Mouse (Mus musculus) heart, embryonic 10.5 days (tissue): ENCODE measurements at regions not wholly inside any gene's neighbourhood (a gene's known extent, or its start where the extent isn't known, plus 50 kb on each side); places are given as distances from the start of the nearest gene placed in this dataset.

Experiments
- DNase-seq: peaks from one replicate; pipeline ENCODE4 v3.0.0-alpha.2; 2017; ENCODE audit warnings: low spot score
- H3K27ac ChIP-seq: fragments of 300-500 bp; sonication (generic); 2 replicates; pipeline ENCODE4 v1.5.1; 2016; ENCODE audit warnings: mild to moderate bottlenecking
- H3K27me3 ChIP-seq: fragments of 300-500 bp; sonication (generic); 2 replicates; pipeline ENCODE4 v1.6.1; 2016; ENCODE audit warnings: mild to moderate bottlenecking; ENCODE audit not compliant: poor library complexity, insufficient read depth, severe bottlenecking
- H3K36me3 ChIP-seq: fragments of 300-500 bp; sonication (generic); 2 replicates; pipeline ENCODE4 v1.6.1; 2016; ENCODE audit warnings: mild to moderate bottlenecking, moderate library complexity
- H3K4me1 ChIP-seq: fragments of 300-500 bp; sonication (generic); 2 replicates; pipeline ENCODE4 v1.6.1; 2016; ENCODE audit warnings: mild to moderate bottlenecking
- H3K4me3 ChIP-seq: fragments of 300-500 bp; sonication (generic); 2 replicates; pipeline ENCODE4 v1.5.1; 2016; ENCODE audit warnings: mild to moderate bottlenecking, moderate library complexity
- H3K9me3 ChIP-seq: fragments of 300-500 bp; sonication (generic); 2 replicates; pipeline ENCODE4 v1.6.1; 2016; ENCODE audit warnings: mild to moderate bottlenecking, moderate library complexity
- WGBS: fragments of 180-500 bp; shearing (Covaris S2); methylation state at CpG from one replicate; pipeline ENCODE4 v1.1.7; 2016; 5-methylcytosine and 5-hydroxymethylcytosine counted together

DNA sequence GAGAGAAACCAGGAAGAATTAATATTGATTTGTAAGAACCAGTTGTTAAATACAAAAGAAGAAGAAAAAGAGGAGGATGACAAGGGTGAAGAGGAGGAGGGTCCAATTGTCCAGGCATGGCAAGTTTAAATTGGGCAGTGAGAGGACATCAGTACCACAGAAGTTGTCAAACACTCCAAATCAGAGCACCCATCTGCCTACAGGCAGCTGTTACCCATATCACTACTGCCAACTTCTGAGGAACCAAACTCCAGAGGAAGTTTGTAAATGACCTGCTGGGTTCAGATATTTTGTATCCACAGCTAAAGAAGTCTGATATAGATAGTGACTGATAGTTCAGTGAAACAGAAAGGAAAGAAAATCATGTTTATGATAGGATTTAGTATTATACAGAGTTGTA is 802.6 kb downstream of the Gsdmc2 start:
- Histone ChIP-seq H3K27me3 (no peaks in the 10 kb centered on the region), H3K36me3 (no peaks in the 10 kb centered on the region), H3K9me3 (no peaks in the 10 kb centered on the region), H3K27ac (no peak overlapping the region), H3K4me3 (no peak overlapping the region), H3K4me1 (no peaks in the 10 kb centered on the region)
- no peak for DNase-seq

DNA sequence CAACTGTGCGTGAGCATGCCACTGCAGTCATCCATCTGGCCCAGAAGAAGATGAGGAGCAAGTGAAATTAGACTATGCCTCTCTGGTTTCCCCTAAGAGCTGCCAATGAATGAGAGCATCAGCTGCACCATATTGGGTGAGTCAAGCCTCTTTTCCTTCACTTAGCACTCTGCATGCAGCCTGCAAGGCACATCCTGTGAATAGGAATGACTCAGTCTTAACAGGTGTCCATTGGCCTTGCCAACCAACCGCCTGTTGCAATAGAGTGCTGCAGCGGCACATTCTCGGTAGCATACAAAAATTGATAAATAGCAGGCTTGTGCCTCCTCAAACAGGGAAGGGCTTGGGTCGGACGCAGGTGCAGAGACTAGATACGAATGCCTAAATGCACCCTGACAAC is 808.7 kb downstream of the Gsdmc2 start:
- H3K9me3 ChIP-seq, result no peaks in the 10 kb centered on the region
- no peak overlapping the region for H3K4me3 ChIP-seq
- no peak for DNase-seq
- H3K27ac ChIP-seq, result no peak overlapping the region
- no peaks in the 10 kb centered on the region for H3K36me3 ChIP-seq
- WGBS, result 84% methylated on average over 7 of the region's 7 CpGs
- no peaks in the 10 kb centered on the region for H3K27me3 ChIP-seq
- no peaks in the 10 kb centered on the region for H3K4me1 ChIP-seq

DNA sequence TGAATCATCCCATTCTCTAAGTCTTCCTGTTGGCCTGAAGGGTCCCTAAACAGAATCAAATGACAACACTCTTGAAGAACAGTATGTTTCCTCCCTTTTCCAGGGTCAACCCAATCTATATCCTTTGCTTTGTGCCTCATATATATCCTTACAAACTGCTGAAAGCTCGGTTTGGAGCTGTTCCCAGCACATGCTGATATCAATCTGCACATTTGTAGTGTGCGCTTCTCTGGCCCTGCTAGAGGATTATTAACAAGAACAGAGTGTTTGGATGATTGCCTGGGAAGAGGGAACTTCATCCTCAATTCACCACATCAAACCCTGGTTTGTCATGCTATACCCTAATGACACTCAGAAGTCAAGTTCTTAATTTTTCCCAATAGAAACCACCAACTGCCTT is 824.2 kb downstream of the Gsdmc2 start:
- 61% methylated on average over 2 of the region's 2 CpGs for WGBS

DNA sequence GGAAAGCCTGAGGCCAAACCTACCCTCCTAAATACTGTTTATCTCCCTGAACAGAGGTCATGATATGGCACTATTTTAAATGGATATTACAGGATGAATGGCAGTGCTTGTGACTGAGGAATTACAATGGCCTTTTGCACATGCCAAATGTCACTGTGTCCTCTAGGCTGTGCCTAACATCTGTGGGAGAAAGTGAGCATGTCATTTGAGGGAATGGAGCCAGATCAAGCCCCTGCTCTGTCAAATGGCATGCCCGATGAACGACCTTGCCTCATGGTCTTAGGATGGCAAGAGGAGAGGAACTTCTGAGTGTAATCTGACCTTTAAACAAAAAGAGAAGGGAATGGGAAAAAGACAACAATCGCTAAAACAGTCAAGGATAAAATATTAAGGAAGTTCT is 827.0 kb downstream of the Gsdmc2 start:
- no peak overlapping the region for H3K4me3 ChIP-seq
- WGBS, result 61% methylated on average over 3 of the region's 3 CpGs
- no peak overlapping the region for H3K27ac ChIP-seq
- no peaks in the 10 kb centered on the region for H3K27me3 ChIP-seq
- no peak for DNase-seq
- H3K4me1 ChIP-seq, result no peaks in the 10 kb centered on the region
- no peaks in the 10 kb centered on the region for H3K36me3 ChIP-seq
- H3K9me3 ChIP-seq, result no peaks in the 10 kb centered on the region

More for the DNA sequence above, 824.2 kb downstream of the Gsdmc2 start:
- no peak overlapping the region for H3K27ac ChIP-seq
- H3K36me3 ChIP-seq, result no peaks in the 10 kb centered on the region
- H3K9me3 ChIP-seq, result no peaks in the 10 kb centered on the region
- no peak for DNase-seq
- H3K4me1 ChIP-seq, result no peaks in the 10 kb centered on the region
- no peaks in the 10 kb centered on the region for H3K27me3 ChIP-seq
- H3K4me3 ChIP-seq, result no peak overlapping the region

DNA sequence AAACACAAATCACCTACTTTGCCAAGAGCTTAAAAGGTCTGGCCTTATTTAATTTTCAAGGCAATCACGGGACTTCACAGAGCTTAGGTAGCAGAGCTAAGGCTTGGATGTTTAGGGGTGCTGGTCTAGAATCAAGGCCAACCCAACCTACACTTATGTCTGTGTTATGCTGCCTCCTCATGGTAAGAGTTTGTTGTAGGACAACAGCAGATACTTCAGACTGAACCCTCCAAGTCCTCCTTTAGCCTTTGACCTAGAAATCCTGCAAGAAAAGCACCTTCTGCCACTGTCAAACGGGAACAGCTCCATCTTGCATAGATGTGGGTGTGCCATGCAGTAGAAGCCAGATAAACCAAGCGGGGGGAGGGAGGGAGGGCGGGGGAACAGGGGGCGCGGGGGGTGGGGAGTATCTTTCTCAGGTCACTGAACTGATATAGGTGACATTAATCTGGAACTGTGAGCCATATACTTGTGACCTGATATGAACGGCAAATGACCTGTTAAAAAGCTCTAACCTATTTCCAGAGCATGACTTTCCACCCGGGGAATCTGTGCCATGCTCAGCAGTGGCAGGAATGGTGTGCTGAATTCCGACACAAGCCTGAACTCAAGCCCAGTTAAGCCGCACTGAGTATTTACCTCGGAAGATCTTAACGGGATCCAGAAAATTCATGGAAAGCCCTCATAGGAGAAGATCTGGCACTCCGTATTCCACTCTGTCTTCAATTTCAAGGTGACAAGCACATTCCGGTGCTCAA is 838.3 kb downstream of the Gsdmc2 start:
- no peak for DNase-seq
- Histone ChIP-seq H3K4me3 (no peak overlapping the region), H3K27me3 (no peaks in the 10 kb centered on the region), H3K36me3 (no peaks in the 10 kb centered on the region), H3K27ac (no peak overlapping the region), H3K4me1 (0 out of 2 replicates have a peak, but pooled peaks cover 3% of the 10 kb centered on the region), H3K9me3 (no peaks in the 10 kb centered on the region)
- 75% methylated on average over 14 of the region's 14 CpGs for WGBS

DNA sequence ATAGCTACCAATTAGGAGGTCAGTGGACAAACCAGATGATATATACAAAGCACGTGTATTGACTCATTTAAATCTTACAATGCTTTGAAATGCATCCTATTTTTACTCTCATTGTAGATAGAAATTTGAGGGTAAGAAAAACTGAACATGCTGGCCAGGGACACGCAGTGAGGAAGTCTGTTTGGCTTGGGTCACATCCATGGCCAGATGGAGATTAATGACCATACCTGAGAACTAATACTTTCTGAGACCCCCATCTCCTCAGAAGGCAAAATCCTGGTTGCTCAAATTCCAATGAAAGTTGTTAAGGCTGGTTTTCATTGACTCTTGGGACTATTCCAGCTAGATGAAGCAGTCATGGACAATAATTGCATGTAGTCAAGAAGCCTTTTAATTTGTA is 850.3 kb downstream of the Gsdmc2 start:
- H3K27ac ChIP-seq, result no peak overlapping the region
- H3K4me1 ChIP-seq, result no peaks in the 10 kb centered on the region
- H3K36me3 ChIP-seq, result no peaks in the 10 kb centered on the region
- H3K4me3 ChIP-seq, result no peak overlapping the region
- no peak for DNase-seq
- 83% methylated on average over 2 of the region's 2 CpGs for WGBS
- no peaks in the 10 kb centered on the region for H3K27me3 ChIP-seq
- no peaks in the 10 kb centered on the region for H3K9me3 ChIP-seq

DNA sequence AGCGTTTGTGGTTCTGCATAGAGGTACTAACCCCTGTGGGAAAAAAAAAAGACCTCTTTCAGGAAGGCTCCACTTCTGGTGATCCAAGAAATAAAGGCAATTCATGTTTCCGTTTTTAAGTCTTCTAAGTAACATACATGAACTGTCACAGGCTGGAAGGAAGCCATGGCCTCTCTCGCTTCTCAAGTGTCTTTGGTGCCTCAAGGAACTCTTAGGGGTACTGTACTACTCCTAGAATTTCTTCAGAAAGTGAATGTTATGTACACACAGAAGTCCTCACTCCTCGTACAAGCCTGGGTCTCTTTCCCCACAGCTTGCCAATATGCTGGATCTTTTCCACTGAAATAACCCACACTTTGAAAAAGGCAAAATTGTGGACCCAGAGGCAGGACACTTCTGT is 858.1 kb downstream of the Gsdmc2 start:
- Histone ChIP-seq H3K4me1 (no peaks in the 10 kb centered on the region), H3K27me3 (no peaks in the 10 kb centered on the region), H3K36me3 (no peaks in the 10 kb centered on the region), H3K27ac (no peak overlapping the region), H3K9me3 (no peaks in the 10 kb centered on the region), H3K4me3 (no peak overlapping the region)
- DNase-seq, result no peak
- 77% methylated on average over 4 of the region's 4 CpGs for WGBS

DNA sequence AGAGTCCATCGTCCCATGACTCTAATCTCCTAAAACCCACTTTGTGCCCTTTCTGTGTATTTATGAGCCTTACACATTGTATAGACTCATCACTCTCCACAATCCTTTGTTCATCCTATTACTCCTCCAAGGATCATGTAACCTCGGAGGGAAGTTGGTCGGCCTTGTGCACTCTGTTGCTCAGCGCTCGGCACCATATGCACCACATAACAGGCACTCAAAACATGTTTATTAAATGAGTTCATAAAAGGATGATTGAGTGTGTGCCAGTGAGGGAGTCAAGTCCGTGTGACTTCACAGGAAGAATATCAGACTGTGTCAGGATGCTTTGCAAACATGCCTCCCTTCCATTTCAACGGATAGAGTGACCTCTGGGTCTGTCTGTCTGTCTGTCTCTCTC is 858.8 kb downstream of the Gsdmc2 start:
- no peak for DNase-seq
- WGBS, result 77% methylated on average over 7 of the region's 7 CpGs
- Histone ChIP-seq H3K36me3 (no peaks in the 10 kb centered on the region), H3K27ac (no peak overlapping the region), H3K4me3 (no peak overlapping the region), H3K27me3 (no peaks in the 10 kb centered on the region), H3K4me1 (no peaks in the 10 kb centered on the region), H3K9me3 (no peaks in the 10 kb centered on the region)

DNA sequence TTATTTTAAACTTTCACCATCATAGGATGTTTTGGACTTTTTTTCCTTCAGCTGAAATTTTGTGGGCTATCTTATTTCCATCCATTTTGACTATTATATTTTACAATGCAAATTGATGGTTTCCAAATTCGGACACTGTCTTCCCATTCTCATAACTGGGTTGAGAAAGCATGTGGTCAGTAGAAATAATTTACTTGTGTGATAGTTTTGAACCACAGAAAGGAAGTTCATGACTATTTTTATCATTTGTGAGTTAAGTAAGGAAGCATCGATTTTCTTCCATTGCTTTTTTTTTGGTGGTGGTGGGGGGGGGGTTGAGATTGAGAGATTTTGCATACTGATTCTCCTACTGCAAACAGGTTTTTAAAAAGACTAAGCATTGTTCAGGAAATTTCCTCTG is 874.4 kb downstream of the Gsdmc2 start:
- 72% methylated on average over 2 of the region's 2 CpGs for WGBS
- Histone ChIP-seq H3K9me3 (no peaks in the 10 kb centered on the region), H3K4me1 (no peaks in the 10 kb centered on the region), H3K4me3 (no peak overlapping the region), H3K27me3 (no peaks in the 10 kb centered on the region), H3K36me3 (no peaks in the 10 kb centered on the region), H3K27ac (no peak overlapping the region)
- no peak for DNase-seq

DNA sequence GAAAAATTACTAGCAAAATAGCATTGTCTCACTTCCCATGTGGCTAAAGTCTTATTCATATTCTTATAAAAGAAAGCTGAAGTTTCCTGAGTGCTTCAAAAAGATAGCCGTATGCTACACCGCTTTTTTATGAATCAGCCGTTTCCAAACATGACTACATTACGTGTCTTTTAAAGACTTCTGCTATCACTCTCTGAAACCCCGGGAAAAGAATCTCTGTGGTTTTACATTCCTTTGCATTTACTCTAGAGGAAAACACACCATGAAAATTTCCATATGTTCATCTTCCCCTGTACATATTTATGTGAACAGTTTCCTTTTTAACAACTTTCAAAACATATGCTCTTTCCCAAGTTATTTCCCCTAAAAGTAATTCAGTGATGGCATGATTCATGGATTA is 882.3 kb downstream of the Gsdmc2 start:
- Histone ChIP-seq H3K27ac (no peak overlapping the region), H3K4me3 (no peak overlapping the region), H3K27me3 (no peaks in the 10 kb centered on the region), H3K36me3 (no peaks in the 10 kb centered on the region), H3K9me3 (no peaks in the 10 kb centered on the region), H3K4me1 (no peaks in the 10 kb centered on the region)
- 86% methylated on average over 5 of the region's 5 CpGs for WGBS
- no peak for DNase-seq

DNA sequence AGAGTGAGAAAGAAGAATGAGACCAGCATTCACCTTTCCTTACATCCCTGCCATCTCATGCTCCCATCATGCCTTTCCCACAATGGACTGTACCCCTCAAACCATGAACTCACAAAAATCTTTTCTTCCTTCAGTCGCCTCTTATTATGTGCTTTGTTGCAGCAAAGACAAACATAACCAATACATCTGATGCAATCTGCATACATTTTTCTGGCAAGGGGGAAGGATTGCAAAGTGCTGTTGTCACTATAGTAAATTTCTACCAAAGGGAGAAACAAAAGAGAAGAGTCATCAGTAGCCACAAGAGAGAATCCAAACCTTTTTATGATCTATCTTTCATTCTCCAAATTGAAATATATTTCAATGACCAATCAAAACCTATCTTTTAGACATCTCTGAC is 884.4 kb downstream of the Gsdmc2 start:
- no peaks in the 10 kb centered on the region for H3K27me3 ChIP-seq
- no peaks in the 10 kb centered on the region for H3K36me3 ChIP-seq
- 88% methylated on average over 1 of the region's 1 CpGs for WGBS
- no peaks in the 10 kb centered on the region for H3K9me3 ChIP-seq
- no peak for DNase-seq
- H3K4me3 ChIP-seq, result no peak overlapping the region
- no peaks in the 10 kb centered on the region for H3K4me1 ChIP-seq
- H3K27ac ChIP-seq, result no peak overlapping the region

DNA sequence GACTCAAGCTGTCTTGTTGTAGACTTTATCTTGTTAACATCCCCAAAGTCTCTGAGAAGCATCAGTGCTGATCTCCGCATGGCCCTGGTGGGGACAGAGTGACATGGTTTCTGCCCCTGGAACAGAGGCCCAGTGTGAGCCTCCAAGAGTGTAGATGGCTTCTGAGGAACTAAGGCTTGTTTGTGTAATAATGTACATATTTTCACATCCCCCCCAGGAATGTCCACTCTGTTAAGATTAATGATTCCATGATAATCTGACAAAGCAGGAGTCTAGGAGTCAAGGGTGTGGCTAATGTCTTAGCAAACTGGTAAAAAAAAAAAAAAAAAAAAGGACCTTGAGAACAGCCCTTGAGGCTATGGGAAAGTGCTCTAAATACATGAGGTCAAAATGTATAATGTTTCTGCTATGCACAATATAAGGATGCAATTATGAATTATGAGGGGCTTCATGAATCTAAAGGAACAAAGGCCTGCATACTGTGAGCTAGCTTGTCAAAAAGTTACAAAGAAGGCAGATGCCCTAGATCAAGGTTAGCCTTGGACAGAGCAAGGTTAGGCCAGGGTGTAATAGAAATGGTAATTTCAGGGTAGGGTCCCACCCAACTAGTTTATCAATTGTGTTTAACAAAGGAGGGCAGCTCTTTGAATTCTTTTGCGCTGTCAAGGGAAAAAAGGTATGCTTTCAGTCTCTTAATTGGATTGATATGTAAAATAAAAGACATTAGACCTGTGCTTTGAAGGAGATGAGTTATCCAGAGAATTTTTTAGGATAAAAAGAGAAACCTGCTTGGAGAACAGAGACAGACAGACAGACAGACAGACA is 886.3 kb downstream of the Gsdmc2 start:
- no peaks in the 10 kb centered on the region for H3K9me3 ChIP-seq
- 76% methylated on average over 2 of the region's 2 CpGs for WGBS
- no peaks in the 10 kb centered on the region for H3K27me3 ChIP-seq
- DNase-seq, result no peak
- no peak overlapping the region for H3K4me3 ChIP-seq
- no peaks in the 10 kb centered on the region for H3K36me3 ChIP-seq
- H3K4me1 ChIP-seq, result no peaks in the 10 kb centered on the region
- no peak overlapping the region for H3K27ac ChIP-seq

DNA sequence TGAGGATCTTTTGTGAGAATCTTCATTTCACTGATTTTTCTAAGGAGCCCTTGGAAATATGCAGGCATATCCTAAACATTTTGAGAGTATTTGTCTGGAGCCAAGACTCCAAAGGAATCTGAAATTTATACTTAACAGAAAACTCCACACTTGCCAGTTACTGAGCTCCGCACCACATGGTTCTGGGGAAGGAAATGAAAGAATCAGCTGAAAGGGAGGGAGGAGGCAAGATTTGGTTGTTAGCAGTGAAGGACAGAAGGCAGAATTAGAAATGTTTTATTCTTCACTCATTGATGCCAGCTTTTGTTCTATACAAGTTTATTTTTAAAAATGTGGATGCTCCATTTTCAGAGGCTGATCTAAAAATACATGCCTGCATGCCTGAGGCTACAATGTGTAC is 890.1 kb downstream of the Gsdmc2 start:
- no peak for DNase-seq
- Histone ChIP-seq H3K4me1 (no peaks in the 10 kb centered on the region), H3K9me3 (no peaks in the 10 kb centered on the region), H3K4me3 (no peak overlapping the region), H3K27me3 (no peaks in the 10 kb centered on the region), H3K27ac (no peak overlapping the region), H3K36me3 (no peaks in the 10 kb centered on the region)
- 85% methylated on average over 1 of the region's 1 CpGs for WGBS
